Mouse (Mus musculus) forebrain, embryonic 15.5 days (tissue): ENCODE results near the gene Ppig. TPM values are rescaled to one million over a fixed set of nuclear protein-coding genes. Genes with fewer than 3 reads are reported as not detected.
A peak's percentile ranks its signal among the peaks of the same experiment; 100 is the strongest.

Source experiments
- ATAC-seq: fragments of 200-750 bp; cut with Nextera tagmentation; replicated peaks from 2 replicates; pipeline ENCODE4 v1.8.0; 2017; ENCODE audit warnings: mild to moderate bottlenecking, moderate TSS enrichment, moderate library complexity
- H3K27ac ChIP-seq: fragments of 300-500 bp; sonication (generic); replicated peaks from 2 replicates; pipeline ENCODE4 v1.5.1; 2015; ENCODE audit warnings: mild to moderate bottlenecking, inconsistent platforms
- H3K27me3 ChIP-seq: fragments of 300-500 bp; sonication (generic); 2 replicates; pipeline ENCODE4 v1.6.1; 2015; ENCODE audit warnings: inconsistent platforms
- H3K36me3 ChIP-seq: fragments of 300-500 bp; sonication (generic); 2 replicates; pipeline ENCODE4 v1.6.1; 2015; ENCODE audit warnings: mild to moderate bottlenecking, inconsistent platforms
- H3K4me1 ChIP-seq: fragments of 300-500 bp; sonication (generic); 2 replicates; pipeline ENCODE4 v1.6.1; 2015; ENCODE audit warnings: inconsistent platforms
- H3K4me2 ChIP-seq: fragments of 300-500 bp; sonication (generic); replicated peaks from 2 replicates; pipeline ENCODE4 v1.6.1; 2015; ENCODE audit warnings: mild to moderate bottlenecking, inconsistent platforms
- H3K4me3 ChIP-seq: fragments of 300-500 bp; sonication (generic); 2 replicates; pipeline ENCODE4 v1.5.1; 2015; ENCODE audit warnings: mild to moderate bottlenecking, inconsistent platforms
- H3K9ac ChIP-seq: fragments of 300-500 bp; sonication (generic); replicated peaks from 2 replicates; pipeline ENCODE4 v1.6.1; 2015; ENCODE audit warnings: mild to moderate bottlenecking, inconsistent platforms
- H3K9me3 ChIP-seq: fragments of 300-500 bp; sonication (generic); 2 replicates; pipeline ENCODE4 v1.6.1; 2016; ENCODE audit warnings: inconsistent platforms
- WGBS: fragments of 180-500 bp; shearing (Covaris S2); methylation state at CpG from one replicate; pipeline ENCODE4 v1.1.7; 2015; ENCODE audit warnings: mixed read lengths; 5-methylcytosine and 5-hydroxymethylcytosine counted together
- polyA plus RNA-seq: library from polyadenylated mRNA; unstranded; fragments of >200 nt; fragmentation: Nextera tagmentation; extraction: Ambion mirVana; gene quantifications from 2 replicates; pipeline ENCODE4 v1.2.1, GENCODE M21; 2015

The Ppig gene
- polyA plus RNA-seq, 1 experiment from 2014 or later = 129 TPM

DNA sequence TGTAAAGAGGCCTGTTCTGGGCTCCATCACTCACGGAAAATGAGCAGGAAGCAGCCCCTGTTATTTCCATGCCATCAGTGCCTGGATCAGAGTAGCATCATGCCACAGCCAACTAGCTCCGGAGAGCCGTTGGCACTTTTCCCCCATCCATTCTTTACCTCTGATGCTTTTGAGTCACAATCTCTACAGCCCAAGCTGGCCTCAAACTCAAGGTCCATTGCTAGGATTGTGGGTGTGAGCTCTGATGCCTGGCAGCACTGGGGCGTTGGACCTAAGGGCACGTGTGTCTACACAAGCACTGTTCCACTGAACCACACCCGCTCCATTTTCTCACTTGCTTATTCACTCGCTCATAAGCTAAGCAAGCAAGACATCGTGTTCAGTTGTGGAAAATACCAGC, 21.9 kb upstream of the Ppig start:
- Histone ChIP-seq H3K4me3 (no peak overlapping the region), H3K36me3 (peaks cover 58% of the 10 kb centered on the region), H3K9ac (no peak overlapping the region), H3K9me3 (no peaks in the 10 kb centered on the region), H3K4me2 (no peak overlapping the region), H3K27ac (no peak overlapping the region), H3K27me3 (no peaks in the 10 kb centered on the region), H3K4me1 (no peaks in the 10 kb centered on the region)
- 96% methylated on average over 8 of the region's 8 CpGs for WGBS
- ATAC-seq = no peak

GRCm38 (mm10) chr2:69712171-69712570, 10.2 kb upstream of the Ppig start:
- Histone ChIP-seq H3K4me3 (peak overlapping the region; percentile 67), H3K9me3 (no peaks in the 10 kb centered on the region), H3K9ac (no peak overlapping the region), H3K4me1 (peaks cover 13% of the 10 kb centered on the region), H3K4me2 (peak overlapping the region; percentile 65; the same call in 1 of the 2 replicates), H3K36me3 (peaks cover 7% of the 10 kb centered on the region), H3K27ac (no peak overlapping the region), H3K27me3 (no peaks in the 10 kb centered on the region)
- WGBS = 76% methylated on average over 14 of the region's 14 CpGs
- ATAC-seq = no peak

DNA sequence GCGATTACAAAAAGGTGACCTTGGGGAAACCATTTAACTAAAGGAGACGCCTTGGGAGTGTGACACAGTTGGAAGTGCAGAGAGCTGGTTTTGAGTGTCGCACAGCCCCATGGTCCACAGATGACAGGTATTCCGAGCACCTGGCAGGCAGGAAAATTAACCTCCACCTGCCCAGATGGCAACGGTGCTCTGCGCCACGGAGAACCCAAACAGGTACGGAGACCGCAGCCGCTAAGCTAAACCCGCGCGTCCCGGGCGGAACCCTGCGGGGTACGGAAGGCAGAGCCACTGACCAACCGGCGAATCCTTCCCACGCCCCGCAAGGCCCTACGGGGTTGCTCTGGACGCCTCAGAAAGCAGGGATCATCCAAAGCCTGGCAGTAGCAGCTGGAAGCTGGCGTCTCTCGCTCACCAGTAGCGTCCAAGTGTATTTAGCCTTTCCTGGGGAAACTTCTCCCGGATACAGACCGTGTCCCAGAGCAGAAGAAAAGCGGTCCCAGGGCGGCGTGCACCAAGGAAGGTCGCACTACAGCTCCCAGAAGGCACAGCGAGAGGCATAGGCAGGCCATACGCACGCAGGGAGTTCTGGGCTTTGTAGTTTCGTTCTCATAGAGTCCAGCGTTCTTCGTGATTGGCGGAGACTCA, 9.2 kb upstream of the Ppig start, which contains the start of gene Fastkd1:
Fastkd1 (minus strand) TSS at position 536 of the 645 bp plus-strand sequence.
- Histone ChIP-seq H3K4me2 (peak within 1 kb of the TSS; percentile 65), H3K27me3 (no peaks in the 10 kb centered on the region), H3K36me3 (peaks cover 3% of the 10 kb centered on the region; the same call in 1 of the 2 replicates), H3K9me3 (no peaks in the 10 kb centered on the region), H3K9ac (peak within 1 kb of the TSS; percentile 62), H3K4me3 (peak within 1 kb of the TSS; percentile 67), H3K4me1 (peaks cover 13% of the 10 kb centered on the region), H3K27ac (no peak within 1 kb of the TSS)
- WGBS = under 1% methylated on average over 39 of the region's 39 CpGs
- peak; percentile 99 for ATAC-seq

DNA sequence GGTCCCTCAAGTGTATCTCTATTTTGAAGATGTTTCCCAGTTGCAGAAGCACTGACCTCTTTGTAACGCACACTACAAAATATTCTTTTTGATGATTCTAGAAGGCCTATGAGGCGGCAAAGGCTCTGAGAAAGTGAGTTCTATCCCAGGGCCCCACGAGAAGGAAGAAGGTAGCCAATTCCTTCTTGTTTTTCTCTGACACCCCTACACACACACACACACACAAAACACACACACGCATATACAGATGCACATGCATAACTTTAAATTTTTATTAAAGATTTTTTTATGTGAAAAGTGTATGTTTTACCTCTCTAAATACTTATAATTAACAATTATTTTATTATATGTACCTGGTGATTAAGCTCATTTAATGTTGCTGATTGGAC, 8.7 kb upstream of the Ppig start:
- Histone ChIP-seq H3K4me3 (peak overlapping the region; percentile 67), H3K4me1 (peaks cover 13% of the 10 kb centered on the region), H3K9ac (no peak overlapping the region), H3K27me3 (no peaks in the 10 kb centered on the region), H3K4me2 (peak overlapping the region; percentile 65), H3K27ac (no peak overlapping the region), H3K36me3 (no peaks in the 10 kb centered on the region), H3K9me3 (no peaks in the 10 kb centered on the region)
- no peak; the same call in 1 of the 2 replicates for ATAC-seq
- 33% methylated on average over 4 of the region's 4 CpGs for WGBS

DNA sequence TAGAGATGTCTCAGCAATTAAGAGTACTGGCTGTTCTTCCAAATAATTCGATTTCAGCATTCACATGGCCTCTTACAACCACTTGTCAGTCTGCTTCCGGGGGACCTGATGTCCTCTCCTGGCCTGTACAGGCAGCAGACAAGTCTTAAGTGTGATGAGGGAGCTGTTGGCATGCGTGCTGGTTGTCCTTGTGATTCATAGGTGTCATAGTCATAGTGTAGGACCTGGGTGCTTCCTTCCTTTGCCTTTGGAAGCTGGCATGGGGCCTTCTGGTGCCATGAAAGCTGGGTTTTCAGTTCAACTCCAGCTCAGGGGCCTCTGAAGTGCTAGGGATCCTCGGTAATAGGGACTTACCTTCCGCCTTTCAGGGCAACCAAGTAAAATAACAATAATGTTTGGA, 8.2 kb upstream of the Ppig start:
- H3K36me3 ChIP-seq = no peaks in the 10 kb centered on the region
- H3K9me3 ChIP-seq = no peaks in the 10 kb centered on the region
- H3K9ac ChIP-seq = no peak overlapping the region
- WGBS = 83% methylated on average over 5 of the region's 5 CpGs
- no peak overlapping the region for H3K27ac ChIP-seq
- H3K4me2 ChIP-seq = no peak overlapping the region
- H3K4me3 ChIP-seq = no peak overlapping the region
- peaks cover 13% of the 10 kb centered on the region for H3K4me1 ChIP-seq
- ATAC-seq = no peak
- H3K27me3 ChIP-seq = no peaks in the 10 kb centered on the region

DNA sequence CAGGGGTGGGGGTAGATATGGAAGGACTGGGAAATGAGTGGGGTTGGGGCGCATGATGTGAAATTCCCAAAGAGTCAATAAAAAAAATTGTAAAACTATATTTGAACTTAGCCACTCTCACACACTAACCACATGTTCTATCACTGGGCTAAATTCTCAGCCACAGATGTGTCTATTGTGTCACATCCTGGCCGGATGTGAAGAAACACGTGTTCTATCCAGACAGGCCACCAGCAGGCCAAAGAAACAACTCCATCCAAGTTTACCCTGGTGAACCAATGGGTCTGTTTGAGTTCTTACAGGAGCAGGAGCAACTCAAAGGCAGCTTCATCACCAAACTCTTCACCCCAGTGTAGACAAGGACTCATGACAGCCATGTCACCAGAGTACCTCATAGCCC, 5.9 kb upstream of the Ppig start:
- 84% methylated on average over 3 of the region's 3 CpGs for WGBS
- H3K4me2 ChIP-seq = no peak overlapping the region
- no peak for ATAC-seq
- H3K9ac ChIP-seq = no peak overlapping the region
- H3K36me3 ChIP-seq = no peaks in the 10 kb centered on the region
- no peak overlapping the region for H3K27ac ChIP-seq
- H3K27me3 ChIP-seq = peaks cover 3% of the 10 kb centered on the region; the same call in 1 of the 2 replicates
- H3K9me3 ChIP-seq = no peaks in the 10 kb centered on the region
- no peak overlapping the region for H3K4me3 ChIP-seq
- H3K4me1 ChIP-seq = peaks cover 13% of the 10 kb centered on the region

- Histone ChIP-seq H3K27ac (no peak overlapping the region), H3K27me3 (peaks cover 3% of the 10 kb centered on the region; the same call in 1 of the 2 replicates), H3K9me3 (no peaks in the 10 kb centered on the region), H3K36me3 (no peaks in the 10 kb centered on the region), H3K4me3 (no peak overlapping the region), H3K9ac (no peak overlapping the region), H3K4me2 (no peak overlapping the region), H3K4me1 (peaks cover 13% of the 10 kb centered on the region)
- 87% methylated on average over 1 of the region's 1 CpGs for WGBS
- ATAC-seq = no peak
Measured at GRCm38 (mm10) chr2:69719121-69719520, 3.2 kb upstream of the Ppig start.

GRCm38 (mm10) chr2:69722650-69723518, 539 bp downstream of the Ppig start:
- no peaks in the 10 kb centered on the region for H3K36me3 ChIP-seq
- peak overlapping the region; percentile 88 for H3K27ac ChIP-seq
- peaks cover 22% of the 10 kb centered on the region for H3K4me1 ChIP-seq
- H3K4me2 ChIP-seq = peak overlapping the region; percentile 74
- H3K27me3 ChIP-seq = peaks cover 3% of the 10 kb centered on the region; the same call in 1 of the 2 replicates
- H3K4me3 ChIP-seq = peak overlapping the region; percentile 97
- ATAC-seq = peak; percentile 97
- WGBS = under 1% methylated on average over 87 of the region's 91 CpGs
- no peaks in the 10 kb centered on the region for H3K9me3 ChIP-seq
- peak overlapping the region; percentile 84 for H3K9ac ChIP-seq

- ATAC-seq = no peak
- peak overlapping the region; percentile 88 for H3K27ac ChIP-seq
- peak overlapping the region; percentile 97 for H3K4me3 ChIP-seq
- peak overlapping the region; percentile 74 for H3K4me2 ChIP-seq
- no peaks in the 10 kb centered on the region for H3K9me3 ChIP-seq
- peak overlapping the region; percentile 84 for H3K9ac ChIP-seq
- H3K36me3 ChIP-seq = no peaks in the 10 kb centered on the region
- H3K4me1 ChIP-seq = peaks cover 22% of the 10 kb centered on the region
- peaks cover 3% of the 10 kb centered on the region; the same call in 1 of the 2 replicates for H3K27me3 ChIP-seq
- 0% methylated on average over 12 of the region's 13 CpGs for WGBS
Measured at GRCm38 (mm10) chr2:69723519-69723825, 1.1 kb downstream of the Ppig start.

DNA sequence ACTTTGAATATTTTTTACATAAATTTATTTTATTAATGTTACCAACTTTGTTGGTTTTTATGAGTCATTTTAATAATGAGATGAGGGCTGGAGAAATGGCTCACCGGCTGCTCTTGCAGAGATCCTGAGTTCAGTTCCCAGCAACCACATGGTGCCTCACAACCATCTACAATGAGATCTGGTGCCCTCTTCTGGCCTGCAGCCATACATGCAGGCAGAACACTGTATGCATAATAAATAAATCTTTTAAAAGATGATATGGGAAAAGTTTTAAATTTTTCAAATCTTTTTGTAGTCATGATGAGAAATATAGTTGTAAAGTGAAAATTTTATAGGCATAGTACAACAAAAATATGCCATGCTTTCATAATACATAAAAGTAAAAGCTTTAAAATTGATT, 22.7 kb downstream of the Ppig start:
- peaks cover 71% of the 10 kb centered on the region for H3K36me3 ChIP-seq
- H3K27me3 ChIP-seq = no peaks in the 10 kb centered on the region
- 94% methylated on average over 1 of the region's 1 CpGs for WGBS
- no peak overlapping the region for H3K27ac ChIP-seq
- no peak for ATAC-seq
- no peaks in the 10 kb centered on the region for H3K9me3 ChIP-seq
- H3K4me1 ChIP-seq = no peaks in the 10 kb centered on the region
- no peak overlapping the region for H3K4me3 ChIP-seq
- no peak overlapping the region for H3K4me2 ChIP-seq
- no peak overlapping the region for H3K9ac ChIP-seq

DNA sequence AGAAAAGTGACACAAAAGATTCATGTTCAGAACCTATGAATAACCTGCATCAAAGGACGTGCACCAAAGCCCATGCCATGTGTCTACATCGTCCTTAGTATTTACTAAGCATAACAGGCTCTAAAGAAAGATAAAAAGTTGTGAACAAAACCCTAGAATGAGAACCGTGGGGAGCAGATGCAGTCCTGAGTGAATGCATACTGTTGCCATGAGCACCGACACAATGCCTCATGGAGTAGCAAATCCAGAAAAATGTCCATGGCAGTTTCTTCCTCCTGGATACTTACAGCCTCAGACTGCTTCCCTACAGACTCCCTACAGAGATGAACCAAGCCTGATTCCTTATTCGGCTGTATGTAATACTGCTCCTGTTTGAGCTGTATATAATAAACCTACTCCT, 38.6 kb downstream of the Ppig start:
- H3K9ac ChIP-seq = no peak overlapping the region
- no peaks in the 10 kb centered on the region for H3K36me3 ChIP-seq
- no peak overlapping the region for H3K4me3 ChIP-seq
- no peaks in the 10 kb centered on the region for H3K4me1 ChIP-seq
- ATAC-seq = no peak
- no peak overlapping the region for H3K4me2 ChIP-seq
- 56% methylated on average over 5 of the region's 5 CpGs for WGBS
- no peak overlapping the region for H3K27ac ChIP-seq
- no peaks in the 10 kb centered on the region for H3K27me3 ChIP-seq
- no peaks in the 10 kb centered on the region for H3K9me3 ChIP-seq

DNA sequence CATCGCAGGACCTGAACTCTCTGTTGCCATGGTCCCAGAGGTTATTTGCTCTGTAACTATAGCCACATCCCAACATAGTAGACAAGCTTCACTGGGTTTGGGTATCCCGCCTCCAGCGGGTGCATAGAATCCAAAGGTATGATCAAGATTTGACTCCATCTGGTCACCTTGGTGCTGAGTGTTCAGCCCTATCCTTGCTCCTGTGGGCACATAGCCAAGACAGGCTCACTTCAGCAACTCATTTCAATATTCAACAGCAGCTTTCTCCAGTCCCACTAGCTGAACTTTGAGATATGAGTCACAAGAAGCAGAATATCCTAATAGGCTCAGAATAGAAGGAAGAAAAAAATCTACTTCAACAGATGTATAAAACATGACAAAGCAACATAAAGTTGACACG, 41.0 kb downstream of the Ppig start:
- Histone ChIP-seq H3K4me3 (no peak overlapping the region), H3K4me2 (no peak overlapping the region), H3K27ac (no peak overlapping the region), H3K9ac (no peak overlapping the region), H3K9me3 (no peaks in the 10 kb centered on the region), H3K36me3 (no peaks in the 10 kb centered on the region), H3K4me1 (no peaks in the 10 kb centered on the region), H3K27me3 (no peaks in the 10 kb centered on the region)
- 97% methylated on average over 4 of the region's 4 CpGs for WGBS
- ATAC-seq = no peak
